Mouse (Mus musculus) B cell, adult 2 months (primary cell): ENCODE measurements around the gene 4933414I15Rik.

Experiments
- DNase-seq, 2 experiments: peaks; one replicate each; pipeline ENCODE4 v3.0.0; 2022

Gene 4933414I15Rik

GRCm38 (mm10) chr11:50943506-50943905 lies at the start of gene 4933414I15Rik:
Gene 4933414I15Rik, minus strand, starts transcription at chr11:50943765.
- DNase-seq = no peak

GRCm38 (mm10) chr11:50981667-50982066 lies 38.1 kb upstream of the 4933414I15Rik start, which contains the start of gene Olfr1377:
Gene Olfr1377, plus strand, starts transcription at chr11:50981967.
- no peak for DNase-seq

GRCm38 (mm10) chr11:50977216-50977615 lies 33.7 kb upstream of the 4933414I15Rik start:
- no peak for DNase-seq

DNA sequence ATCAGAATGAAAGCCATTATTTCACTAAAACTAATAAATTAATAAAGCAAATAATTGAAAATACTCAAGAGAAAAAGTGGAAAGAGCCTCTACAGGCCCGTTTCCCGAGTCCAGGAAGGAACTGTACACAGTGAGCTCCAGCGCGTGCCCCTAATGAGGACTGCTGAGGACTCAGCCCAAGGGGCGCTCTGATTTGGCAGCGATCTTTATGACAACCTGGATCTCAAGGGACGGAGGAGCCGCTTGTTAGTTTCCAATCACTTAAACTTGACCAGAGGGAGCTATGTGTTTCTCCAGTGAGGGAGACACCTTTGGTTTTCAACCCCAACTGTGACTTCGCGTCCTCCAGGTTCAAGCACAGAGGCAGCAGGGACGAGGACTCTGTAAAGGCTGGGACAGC lies 22.7 kb upstream of the 4933414I15Rik start, which contains the start of gene Olfr1378:
TSS of gene Olfr1378 (plus strand) at position 301 of the 400 bp plus-strand sequence.
- DNase-seq = no peak

- no peak for DNase-seq
Measured at GRCm38 (mm10) chr11:50964886-50965285, 21.3 kb upstream of the 4933414I15Rik start.

DNA sequence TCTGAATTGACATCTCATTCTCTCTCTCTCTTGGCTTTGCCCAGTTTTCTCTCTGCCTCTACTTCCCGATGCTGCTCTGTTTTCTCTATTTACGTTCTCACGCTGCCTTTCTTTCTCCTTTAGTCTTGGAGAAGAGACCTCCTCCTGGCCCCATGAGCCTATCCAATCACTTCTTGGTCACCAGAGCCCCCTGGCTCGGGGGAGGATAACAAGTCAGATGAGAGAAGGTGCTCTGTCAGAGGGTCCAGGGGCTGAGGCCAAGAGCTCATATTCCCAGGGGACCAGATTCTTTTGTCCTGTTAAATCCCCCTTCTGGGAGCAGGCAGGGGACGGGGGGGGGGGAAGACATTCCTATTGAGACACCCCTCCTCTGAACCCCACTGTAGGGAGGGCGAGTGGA lies 10.1 kb upstream of the 4933414I15Rik start, which contains the start of gene Prop1:
TSS of gene Prop1 (minus strand) at position 101 of the 400 bp plus-strand sequence.
- DNase-seq = no peak

GRCm38 (mm10) chr11:50952290-50952689 lies 8.7 kb upstream of the 4933414I15Rik start:
- no peak for DNase-seq

DNA sequence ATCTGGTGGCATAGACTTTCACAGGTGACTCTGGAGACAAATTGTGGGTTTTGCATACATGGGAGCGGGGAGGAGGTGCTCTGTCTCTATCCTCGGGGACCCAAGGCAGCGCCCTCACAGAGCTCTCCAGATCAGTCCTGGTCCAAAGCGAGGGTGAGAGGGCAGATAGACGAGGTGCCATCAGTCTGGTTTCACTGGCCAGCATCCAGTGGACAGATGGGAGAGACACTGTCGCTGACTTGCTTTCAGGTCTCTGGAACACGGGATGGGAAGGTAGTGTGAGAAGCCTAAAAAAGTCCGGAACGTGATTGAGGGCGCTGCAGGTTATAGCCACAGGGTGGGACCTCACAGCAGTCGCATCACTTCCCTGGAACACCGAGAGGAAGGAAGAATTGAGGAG lies 1.2 kb downstream of the 4933414I15Rik start:
- no peak for DNase-seq

GRCm38 (mm10) chr11:50939621-50940366 lies 3.8 kb downstream of the 4933414I15Rik start:
- DNase-seq = peak; percentile 22 to 26

- no peak for DNase-seq
Measured at GRCm38 (mm10) chr11:50938435-50938834, 5.1 kb downstream of the 4933414I15Rik start.

DNA sequence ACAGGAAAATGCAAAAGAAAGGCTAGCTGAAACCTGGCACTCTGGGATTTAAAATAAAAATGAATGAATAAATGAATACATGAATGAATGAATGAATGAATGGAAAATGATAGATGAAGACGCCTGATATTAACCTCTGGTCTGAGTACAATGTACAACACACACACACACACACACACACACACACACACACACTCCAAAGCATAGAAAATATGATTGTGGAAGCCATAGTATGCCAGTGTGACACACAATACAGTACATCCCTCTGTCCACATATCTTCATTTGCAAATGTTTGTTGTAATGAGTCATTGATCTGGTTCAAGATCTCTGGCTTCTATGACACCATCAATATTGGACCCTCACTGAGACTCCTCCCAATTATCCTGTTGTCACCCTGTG lies 11.5 kb downstream of the 4933414I15Rik start:
- no peak for DNase-seq

DNA sequence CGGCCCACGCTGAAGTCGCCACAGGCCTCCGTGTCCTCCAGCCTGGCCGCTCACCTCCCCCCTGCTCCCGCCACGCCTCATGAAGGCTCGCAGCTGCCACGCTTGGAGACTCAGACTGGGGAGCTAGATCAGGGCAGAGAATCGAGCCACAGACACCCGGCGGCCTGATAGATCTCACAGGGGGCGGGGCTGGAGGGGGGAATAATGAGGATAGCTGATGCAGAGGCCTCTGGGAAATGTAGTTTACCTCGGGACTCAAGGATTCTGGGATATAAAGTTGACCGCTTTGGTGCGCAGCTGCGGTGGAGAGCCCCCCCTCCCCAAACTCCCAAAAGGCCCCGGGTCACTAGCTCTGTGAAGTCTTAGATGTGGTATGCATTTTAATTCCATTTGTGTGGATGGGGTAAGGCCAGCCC lies 12.1 kb downstream of the 4933414I15Rik start, which contains the start of gene Zfp354b:
TSS of gene Zfp354b (minus strand) at position 183 of the 416 bp plus-strand sequence.
- peak; percentile 59 to 62 for DNase-seq

GRCm38 (mm10) chr11:50931021-50931420 lies 12.5 kb downstream of the 4933414I15Rik start:
- DNase-seq = no peak

DNA sequence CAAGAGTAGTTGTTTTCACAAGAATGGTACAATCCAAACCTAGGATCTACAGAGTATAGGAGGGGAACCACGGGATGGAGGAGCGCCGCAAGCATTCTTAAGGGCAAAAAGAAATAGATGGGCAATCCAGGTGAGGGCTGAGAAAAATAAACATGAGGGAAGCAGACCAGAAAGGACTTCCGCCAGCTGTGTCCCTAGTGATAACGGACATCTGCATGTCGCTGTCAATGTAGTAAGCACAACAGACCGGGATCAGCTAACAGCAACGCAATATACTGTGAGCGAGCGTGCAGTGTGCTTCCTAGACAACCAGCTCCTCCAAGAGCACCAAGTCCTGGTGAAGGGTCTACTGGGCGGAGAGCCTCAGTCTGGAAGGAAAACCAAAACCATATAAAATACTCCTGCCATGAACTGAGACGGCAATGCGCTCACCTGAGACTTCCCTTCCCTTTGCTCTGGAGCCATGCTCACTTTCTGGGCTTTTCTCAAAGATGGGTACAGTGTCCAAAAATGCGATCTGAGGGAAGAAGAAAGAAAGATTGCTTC lies 13.0 kb downstream of the 4933414I15Rik start:
- no peak for DNase-seq

- peak; percentile 88 for DNase-seq
Measured at GRCm38 (mm10) chr11:50915671-50916320, 27.8 kb downstream of the 4933414I15Rik start, which contains the start of gene Zfp2. Gene Zfp2, minus strand, starts transcription at chr11:50916165.

DNA sequence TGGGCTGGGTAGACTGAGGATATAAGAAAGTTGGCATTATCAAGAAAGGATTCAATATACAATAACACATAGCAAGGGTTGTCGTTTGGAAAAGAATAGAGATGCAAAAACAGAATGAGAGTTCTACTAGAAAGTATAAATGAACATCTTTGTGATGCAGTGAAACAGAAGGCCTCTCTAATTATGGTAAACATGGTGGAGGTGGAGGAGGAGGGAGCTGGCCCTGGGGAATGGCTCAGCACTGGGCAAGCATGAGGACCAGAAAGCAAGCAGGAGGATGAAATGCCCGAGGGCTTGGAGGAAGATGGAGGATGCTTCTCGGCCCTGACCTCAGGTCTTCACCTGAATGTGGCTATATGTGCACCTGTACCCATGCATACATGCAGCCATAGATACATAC lies 29.1 kb downstream of the 4933414I15Rik start:
- DNase-seq = no peak

- DNase-seq = no peak
Measured at GRCm38 (mm10) chr11:50913301-50913700, 30.3 kb downstream of the 4933414I15Rik start.

- DNase-seq = no peak
Measured at GRCm38 (mm10) chr11:50908136-50908535, 35.4 kb downstream of the 4933414I15Rik start.

- DNase-seq = no peak
Measured at GRCm38 (mm10) chr11:50897359-50897758, 46.2 kb downstream of the 4933414I15Rik start.

- peak; percentile 32 to 45 for DNase-seq
Measured at GRCm38 (mm10) chr11:50892441-50892840, 51.1 kb downstream of the 4933414I15Rik start.
